In genomic region chr10:41582901-41583361, GRCm38 (mm10) we compare ENCODE assay signal across 10 mouse cellular contexts.
A peak's percentile ranks its signal among the peaks of the same experiment; 100 is the strongest.
DNase-seq lines count a peak whose midpoint lies in the region; ATAC-seq and TF ChIP-seq lines count a peak whose summit lies in the region.
"Had no signal": no experiment of that assay in that cellular context is flagged by ENCODE, and none has a peak within 500 bp of the region (broad histone marks: within the 10 kb centered on the region; RNA-seq: fewer than 3 reads in every experiment).

No protein-coding gene starts in this region.

- no peak overlapping the region for H3K9ac ChIP-seq in intestine, embryonic 14.5 days (ENCODE audit: low read length)
- no peak overlapping the region for H3K9ac ChIP-seq in intestine, postnatal 0 days (ENCODE audit: low read depth, low read length)
- no peak overlapping the region for H3K9ac ChIP-seq in limb, embryonic 15.5 days
- H3K9ac ChIP-seq: liver, embryonic 14.5 days had no signal

- 14% methylated on average over 5 of the region's 5 CpGs for WGBS in intestine, embryonic 14.5 days
- WGBS in intestine, postnatal 0 days: 21% methylated on average over 5 of the region's 5 CpGs
- 7% methylated on average over 4 of the region's 5 CpGs for WGBS in limb, embryonic 15.5 days

- no peaks in the 10 kb centered on the region for H3K9me3 ChIP-seq in intestine, embryonic 14.5 days (ENCODE audit: control insufficient read depth, low read length)
- H3K9me3 ChIP-seq in intestine, postnatal 0 days (ENCODE audit: control insufficient read depth): no peaks in the 10 kb centered on the region
- H3K9me3 ChIP-seq in limb, embryonic 15.5 days: no peaks in the 10 kb centered on the region

- no peaks in the 10 kb centered on the region for H3K27me3 ChIP-seq in intestine, embryonic 14.5 days (replicated peaks; ENCODE audit: control insufficient read depth, insufficient read depth, low read length)
- H3K27me3 ChIP-seq in intestine, postnatal 0 days (replicated peaks; ENCODE audit: control insufficient read depth, insufficient read depth, low read length): no peaks in the 10 kb centered on the region
- H3K27me3 ChIP-seq in limb, embryonic 15.5 days: no peaks in the 10 kb centered on the region

- TF ChIP-seq CTCF in intestine, postnatal 0 days (IDR thresholded peaks at IDR 0.05; ENCODE audit: low read depth): no peak

- peak; percentile 58; the same call in 1 of the 2 replicates for ATAC-seq in intestine, embryonic 14.5 days (replicated peaks; ENCODE audit: low FRiP score, low TSS enrichment, low read depth)
- no peak for ATAC-seq in intestine, postnatal 0 days
- ATAC-seq in limb, embryonic 15.5 days (ENCODE audit: insufficient number of reproducible peaks, low FRiP score, low TSS enrichment, low read depth): 0 out of 2 replicates have a peak, but pooled peaks have one; percentile 35
- no peak for ATAC-seq in cerebellum, adult (ENCODE audit: insufficient number of reproducible peaks, low FRiP score, low TSS enrichment)

- no peak overlapping the region for H3K4me2 ChIP-seq in intestine, embryonic 14.5 days (ENCODE audit: low read length)
- H3K4me2 ChIP-seq in intestine, postnatal 0 days (replicated peaks; ENCODE audit: low read depth): no peak overlapping the region
- no peak overlapping the region for H3K4me2 ChIP-seq in limb, embryonic 15.5 days

- DNase-seq in intestine, embryonic 14.5 days (ENCODE audit: low spot score): no peak
- DNase-seq in MN1 (ENCODE audit: low spot score): peak; percentile 30
- DNase-seq in embryo, embryonic 9.5 days (ENCODE audit: extremely low spot score): peak; percentile 52
- DNase-seq in cerebellum, adult 11-12 months: no peak
- no peak for DNase-seq in cerebellum, postnatal 25 days
- DNase-seq: right cerebral cortex, postnatal 14 days had no signal

- H3K27ac ChIP-seq in intestine, embryonic 14.5 days (ENCODE audit: low read depth): no peak overlapping the region
- H3K27ac ChIP-seq in intestine, postnatal 0 days (ENCODE audit: low read depth, low read length): no peak overlapping the region
- peak overlapping the region; percentile 27; the same call in 1 of the 2 replicates for H3K27ac ChIP-seq in limb, embryonic 15.5 days
- H3K27ac ChIP-seq: liver, embryonic 14.5 days had no signal

- peaks cover 4% of the 10 kb centered on the region; the same call in 1 of the 2 replicates for H3K4me1 ChIP-seq in intestine, embryonic 14.5 days (replicated peaks; ENCODE audit: control insufficient read depth, insufficient read depth, low read length)
- H3K4me1 ChIP-seq in intestine, postnatal 0 days (replicated peaks; ENCODE audit: control insufficient read depth, insufficient read depth, low read length): 0 out of 2 replicates have a peak, but pooled peaks cover 3% of the 10 kb centered on the region
- H3K4me1 ChIP-seq in limb, embryonic 15.5 days: 0 out of 2 replicates have a peak, but pooled peaks cover 4% of the 10 kb centered on the region

- no peaks in the 10 kb centered on the region for H3K36me3 ChIP-seq in intestine, embryonic 14.5 days (ENCODE audit: control insufficient read depth, insufficient read depth, low read length)
- H3K36me3 ChIP-seq in intestine, postnatal 0 days (ENCODE audit: control insufficient read depth, insufficient read depth): no peaks in the 10 kb centered on the region
- no peaks in the 10 kb centered on the region for H3K36me3 ChIP-seq in limb, embryonic 15.5 days

- no peak overlapping the region for H3K4me3 ChIP-seq in intestine, embryonic 14.5 days (ENCODE audit: low read depth, low read length)
- H3K4me3 ChIP-seq in intestine, postnatal 0 days (ENCODE audit: low read depth, low read length): no peak overlapping the region
- no peak overlapping the region for H3K4me3 ChIP-seq in limb, embryonic 15.5 days

Comparison
In these comparisons a context has a peak if more than half of its experiments do, and no peak if none do; other contexts are left out.
1. ATAC-seq: peak in intestine, embryonic 14.5 days (single experiment) and limb, embryonic 15.5 days (single experiment); none in intestine, postnatal 0 days (single experiment) and cerebellum, adult (single experiment).
2. DNase-seq: peak in MN1 (single experiment) and embryo, embryonic 9.5 days (single experiment); none in intestine, embryonic 14.5 days (single experiment), cerebellum, adult 11-12 months (single experiment) and cerebellum, postnatal 25 days (0 of 2).